Mouse (Mus musculus) embryonic facial prominence, embryonic 11.5 days (tissue): ENCODE measurements around the gene Prkcg. TPM values are rescaled to one million over a fixed set of nuclear protein-coding genes. Genes with fewer than 3 reads are reported as not detected.

Experiments
- polyA plus RNA-seq: library from polyadenylated mRNA; unstranded; fragments of >200 nt; fragmentation: Nextera tagmentation; extraction: Ambion mirVana; gene quantifications from 2 replicates; pipeline ENCODE4 v1.2.1, GENCODE M21; 2014

Gene Prkcg
- polyA plus RNA-seq, 1 experiment from 2014 or later: 0.39 TPM

Other genes starting within 250 kb of the Prkcg start
- 0.14 and 0.20 TPM in 2 replicates for gene AU018091, start 120.0 kb upstream of the Prkcg start, polyA plus RNA-seq
- gene Nlrp12, start 39.4 kb upstream of the Prkcg start, polyA plus RNA-seq: not detected in 2 replicates
- 36.9 and 38.5 TPM in 2 replicates for gene Myadm, start 99 bp upstream of the Prkcg start, polyA plus RNA-seq
- gene Cacng7, start 43.8 kb downstream of the Prkcg start, polyA plus RNA-seq: 2.6 and 2.9 TPM in 2 replicates
- 4.7 and 6.5 TPM in 2 replicates for gene Cacng8, start 101.5 kb downstream of the Prkcg start, polyA plus RNA-seq
- 0.34 TPM in 1 of 2 replicates, not detected in the other for gene Cacng6, start 135.0 kb downstream of the Prkcg start, polyA plus RNA-seq
- not detected in 2 replicates for gene Tarm1, start 213.4 kb downstream of the Prkcg start, polyA plus RNA-seq